In genomic region chr2:108148221-108148620, GRCm38 (mm10) we compare ENCODE assay signal across 23 mouse cellular contexts.
DNase-seq lines count a peak whose midpoint lies in the region; ATAC-seq lines count a peak whose summit lies in the region.
"Had no signal": no experiment of that assay in that cellular context is flagged by ENCODE, and none has a peak within 500 bp of the region (broad histone marks: within the 10 kb centered on the region; RNA-seq: fewer than 3 reads in every experiment).

No protein-coding gene starts in this region.

- H3K27me3 ChIP-seq in embryonic facial prominence, embryonic 13.5 days = no peaks in the 10 kb centered on the region
- H3K27me3 ChIP-seq in embryonic facial prominence, embryonic 10.5 days (replicated peaks; ENCODE audit: low read depth, poor library complexity, severe bottlenecking) = no peaks in the 10 kb centered on the region
- no peaks in the 10 kb centered on the region for H3K27me3 ChIP-seq in intestine, embryonic 16.5 days (replicated peaks; ENCODE audit: control insufficient read depth, insufficient read depth, low read length)
- no peaks in the 10 kb centered on the region for H3K27me3 ChIP-seq in intestine, embryonic 15.5 days (replicated peaks)
- no peaks in the 10 kb centered on the region for H3K27me3 ChIP-seq in midbrain, embryonic 14.5 days (ENCODE audit: control insufficient read depth, insufficient read depth, low read length)
- H3K27me3 ChIP-seq in midbrain, embryonic 10.5 days (ENCODE audit: low read depth, poor library complexity, severe bottlenecking) = no peaks in the 10 kb centered on the region
- no peaks in the 10 kb centered on the region for H3K27me3 ChIP-seq in kidney, embryonic 15.5 days
- H3K27me3 ChIP-seq: heart, embryonic 13.5 days had no signal

- 37% methylated on average over 4 of the region's 4 CpGs for WGBS in embryonic facial prominence, embryonic 13.5 days
- 65% methylated on average over 4 of the region's 4 CpGs for WGBS in embryonic facial prominence, embryonic 10.5 days
- WGBS in intestine, embryonic 16.5 days = 42% methylated on average over 4 of the region's 4 CpGs
- WGBS in intestine, embryonic 15.5 days = 46% methylated on average over 4 of the region's 4 CpGs
- WGBS in midbrain, embryonic 14.5 days = 83% methylated on average over 4 of the region's 4 CpGs
- 85% methylated on average over 4 of the region's 4 CpGs for WGBS in midbrain, embryonic 10.5 days
- WGBS in kidney, embryonic 15.5 days = 54% methylated on average over 4 of the region's 4 CpGs

- H3K4me3 ChIP-seq in embryonic facial prominence, embryonic 13.5 days = no peak overlapping the region
- H3K4me3 ChIP-seq in embryonic facial prominence, embryonic 10.5 days = no peak overlapping the region
- H3K4me3 ChIP-seq in intestine, embryonic 16.5 days (ENCODE audit: low read length) = no peak overlapping the region
- no peak overlapping the region for H3K4me3 ChIP-seq in intestine, embryonic 15.5 days (replicated peaks)
- H3K4me3 ChIP-seq in midbrain, embryonic 14.5 days (replicated peaks; ENCODE audit: low read depth, low read length) = no peak overlapping the region
- H3K4me3 ChIP-seq in midbrain, embryonic 10.5 days = no peak overlapping the region
- H3K4me3 ChIP-seq in kidney, embryonic 15.5 days (replicated peaks) = no peak overlapping the region
- H3K4me3 ChIP-seq: heart, embryonic 13.5 days; layer of hippocampus, adult 2 months had no signal

- H3K4me1 ChIP-seq in embryonic facial prominence, embryonic 13.5 days = peaks cover 7% of the 10 kb centered on the region; the same call in 1 of the 2 replicates
- 0 out of 2 replicates have a peak, but pooled peaks cover 2% of the 10 kb centered on the region for H3K4me1 ChIP-seq in embryonic facial prominence, embryonic 10.5 days
- no peaks in the 10 kb centered on the region for H3K4me1 ChIP-seq in intestine, embryonic 16.5 days (ENCODE audit: control insufficient read depth, insufficient read depth, low read length)
- H3K4me1 ChIP-seq in intestine, embryonic 15.5 days (replicated peaks) = no peaks in the 10 kb centered on the region
- H3K4me1 ChIP-seq in midbrain, embryonic 14.5 days (ENCODE audit: control insufficient read depth, insufficient read depth, low read length) = no peaks in the 10 kb centered on the region
- no peaks in the 10 kb centered on the region for H3K4me1 ChIP-seq in midbrain, embryonic 10.5 days
- no peaks in the 10 kb centered on the region for H3K4me1 ChIP-seq in kidney, embryonic 15.5 days

- no peaks in the 10 kb centered on the region for H3K36me3 ChIP-seq in embryonic facial prominence, embryonic 13.5 days
- H3K36me3 ChIP-seq in embryonic facial prominence, embryonic 10.5 days (replicated peaks) = no peaks in the 10 kb centered on the region
- H3K36me3 ChIP-seq in intestine, embryonic 16.5 days (ENCODE audit: control insufficient read depth, insufficient read depth, low read length) = no peaks in the 10 kb centered on the region
- H3K36me3 ChIP-seq in intestine, embryonic 15.5 days = no peaks in the 10 kb centered on the region
- H3K36me3 ChIP-seq in midbrain, embryonic 14.5 days (ENCODE audit: control insufficient read depth, insufficient read depth, low read length) = no peaks in the 10 kb centered on the region
- H3K36me3 ChIP-seq in midbrain, embryonic 10.5 days = no peaks in the 10 kb centered on the region
- no peaks in the 10 kb centered on the region for H3K36me3 ChIP-seq in kidney, embryonic 15.5 days
- H3K36me3 ChIP-seq: heart, embryonic 13.5 days had no signal

- no peaks in the 10 kb centered on the region for H3K9me3 ChIP-seq in embryonic facial prominence, embryonic 13.5 days
- H3K9me3 ChIP-seq in embryonic facial prominence, embryonic 10.5 days = no peaks in the 10 kb centered on the region
- no peaks in the 10 kb centered on the region for H3K9me3 ChIP-seq in intestine, embryonic 16.5 days (ENCODE audit: control insufficient read depth, low read length)
- no peaks in the 10 kb centered on the region for H3K9me3 ChIP-seq in intestine, embryonic 15.5 days
- no peaks in the 10 kb centered on the region for H3K9me3 ChIP-seq in midbrain, embryonic 14.5 days (ENCODE audit: control insufficient read depth, low read length)
- H3K9me3 ChIP-seq in midbrain, embryonic 10.5 days (replicated peaks) = no peaks in the 10 kb centered on the region
- H3K9me3 ChIP-seq in kidney, embryonic 15.5 days (replicated peaks) = no peaks in the 10 kb centered on the region
- H3K9me3 ChIP-seq: heart, embryonic 13.5 days had no signal

- ATAC-seq in embryonic facial prominence, embryonic 13.5 days (ENCODE audit: insufficient number of reproducible peaks, insufficient read depth, low FRiP score, low TSS enrichment, low read depth) = no peak
- 0 out of 2 replicates have a peak, but pooled peaks have one; percentile 13 for ATAC-seq in intestine, embryonic 16.5 days
- no peak for ATAC-seq in intestine, embryonic 15.5 days
- ATAC-seq in midbrain, embryonic 14.5 days (ENCODE audit: low FRiP score, low TSS enrichment) = no peak
- no peak for ATAC-seq in kidney, embryonic 15.5 days (replicated peaks; ENCODE audit: low FRiP score)
- ATAC-seq: CD4-positive, CD25-positive, alpha-beta regulatory T cell, adult 4 months had no signal

- peak overlapping the region; percentile 33; the same call in 1 of the 2 replicates for H3K4me2 ChIP-seq in embryonic facial prominence, embryonic 13.5 days
- no peak overlapping the region for H3K4me2 ChIP-seq in intestine, embryonic 16.5 days (ENCODE audit: low read depth, low read length)
- H3K4me2 ChIP-seq in intestine, embryonic 15.5 days (replicated peaks) = no peak overlapping the region
- no peak overlapping the region for H3K4me2 ChIP-seq in midbrain, embryonic 14.5 days (ENCODE audit: low read length)
- H3K4me2 ChIP-seq in kidney, embryonic 15.5 days = no peak overlapping the region
- H3K4me2 ChIP-seq: heart, embryonic 13.5 days had no signal

- DNase-seq in embryonic facial prominence, embryonic 10.5 days (ENCODE audit: low spot score) = no peak
- DNase-seq in midbrain, embryonic 14.5 days = peak; percentile 7
- no peak for DNase-seq in midbrain, embryonic 10.5 days (ENCODE audit: low spot score)
- DNase-seq: adrenal gland, postnatal 25 days; cerebellum, adult 18-20 months; cerebellum, postnatal 25 days; gastrocnemius, postnatal 14 days; heart, adult 18-20 months; heart, postnatal 36 days; kidney, adult 2 months; kidney, postnatal 14 days; layer of hippocampus, postnatal 36 days; lung, postnatal 36 days; right cerebral cortex, postnatal 4 days; thymus, postnatal 25 days had no signal

- H3K9ac ChIP-seq in embryonic facial prominence, embryonic 13.5 days = no peak overlapping the region
- no peak overlapping the region for H3K9ac ChIP-seq in intestine, embryonic 16.5 days (ENCODE audit: low read depth, low read length)
- no peak overlapping the region for H3K9ac ChIP-seq in intestine, embryonic 15.5 days
- H3K9ac ChIP-seq in midbrain, embryonic 14.5 days (replicated peaks; ENCODE audit: low read length) = no peak overlapping the region
- H3K9ac ChIP-seq in kidney, embryonic 15.5 days = no peak overlapping the region
- H3K9ac ChIP-seq: heart, embryonic 13.5 days; liver, embryonic 14.5 days had no signal

- H3K27ac ChIP-seq in embryonic facial prominence, embryonic 13.5 days = no peak overlapping the region
- H3K27ac ChIP-seq in embryonic facial prominence, embryonic 10.5 days (replicated peaks) = no peak overlapping the region
- H3K27ac ChIP-seq in intestine, embryonic 16.5 days (ENCODE audit: low read length) = no peak overlapping the region
- H3K27ac ChIP-seq in intestine, embryonic 15.5 days = no peak overlapping the region
- H3K27ac ChIP-seq in midbrain, embryonic 14.5 days (replicated peaks; ENCODE audit: low read depth, low read length) = no peak overlapping the region
- no peak overlapping the region for H3K27ac ChIP-seq in midbrain, embryonic 10.5 days (replicated peaks)
- H3K27ac ChIP-seq in kidney, embryonic 15.5 days = no peak overlapping the region
- H3K27ac ChIP-seq: heart, embryonic 13.5 days; layer of hippocampus, adult 2 months; liver, embryonic 14.5 days had no signal
